Mouse (Mus musculus) stomach, postnatal 0 days (tissue): ENCODE data around the gene Tnni1. TPM values are rescaled to one million over a fixed set of nuclear protein-coding genes. Genes with fewer than 3 reads are reported as not detected.

Experiments used
- ATAC-seq: fragments of 200-750 bp; cut with Nextera tagmentation; 2 replicates; pipeline ENCODE4 v1.8.0; 2017; ENCODE audit not compliant: low FRiP score, low TSS enrichment
- DNase-seq: peaks from one replicate; pipeline ENCODE4 v3.0.0-alpha.2; 2016; ENCODE audit warnings: low spot score
- H3K27ac ChIP-seq: fragments of 300-500 bp; sonication (generic); replicated peaks from 2 replicates; pipeline ENCODE4 v1.5.1; 2014; ENCODE audit warnings: mild to moderate bottlenecking, control low read depth
- H3K27me3 ChIP-seq: fragments of 300-500 bp; sonication (generic); 2 replicates; pipeline ENCODE4 v1.6.1; 2014; ENCODE audit warnings: low read length; ENCODE audit not compliant: control insufficient read depth, insufficient read depth
- H3K36me3 ChIP-seq: fragments of 300-500 bp; sonication (generic); 2 replicates; pipeline ENCODE4 v1.6.1; 2014; ENCODE audit warnings: low read length, mixed read lengths; ENCODE audit not compliant: control insufficient read depth, insufficient read depth
- H3K4me1 ChIP-seq: fragments of 300-500 bp; sonication (generic); replicated peaks from 2 replicates; pipeline ENCODE4 v1.6.1; 2014; ENCODE audit warnings: antibody characterized with exemption; ENCODE audit not compliant: control insufficient read depth, insufficient read depth
- H3K4me2 ChIP-seq: fragments of 300-500 bp; sonication (generic); replicated peaks from 2 replicates; pipeline ENCODE4 v1.6.1; 2014; ENCODE audit warnings: low read depth, mild to moderate bottlenecking, control low read depth, moderate library complexity
- H3K4me3 ChIP-seq: fragments of 300-500 bp; sonication (generic); 2 replicates; pipeline ENCODE4 v1.5.1; 2014; ENCODE audit warnings: low read depth, low read length, control low read depth
- H3K9ac ChIP-seq: fragments of 300-500 bp; sonication (generic); 2 replicates; pipeline ENCODE4 v1.6.1; 2014; ENCODE audit warnings: mild to moderate bottlenecking, low read length, control low read depth, mixed read lengths
- H3K9me3 ChIP-seq: fragments of 300-500 bp; sonication (generic); 2 replicates; pipeline ENCODE4 v1.6.1; 2016; ENCODE audit warnings: low read length; ENCODE audit not compliant: control insufficient read depth
- CTCF ChIP-seq: IDR thresholded peaks from 2 replicates; pipeline ENCODE4 v1.5.1; 2016; ENCODE audit warnings: antibody characterized with exemption, low read depth, mild to moderate bottlenecking, moderate library complexity
- EP300 ChIP-seq: optimal IDR thresholded peaks from 2 replicates; pipeline ENCODE3; 2016; ENCODE audit warnings: antibody characterized with exemption
- WGBS: fragments of 180-500 bp; shearing (Covaris S2); extraction: QIAGEN DNeasy Blood & Tissue Kit; methylation state at CpG from one replicate; pipeline ENCODE4 v1.1.7; 2014; 5-methylcytosine and 5-hydroxymethylcytosine counted together
- polyA plus RNA-seq: library from polyadenylated mRNA; unstranded; fragments of >200 nt; fragmentation: Nextera tagmentation; extraction: Ambion mirVana; gene quantifications from 2 replicates; pipeline ENCODE4 v1.2.1, GENCODE M21; 2015

Tnni1 gene
- polyA plus RNA-seq, 1 experiment from 2014 or later, result 4.2 TPM

DNA sequence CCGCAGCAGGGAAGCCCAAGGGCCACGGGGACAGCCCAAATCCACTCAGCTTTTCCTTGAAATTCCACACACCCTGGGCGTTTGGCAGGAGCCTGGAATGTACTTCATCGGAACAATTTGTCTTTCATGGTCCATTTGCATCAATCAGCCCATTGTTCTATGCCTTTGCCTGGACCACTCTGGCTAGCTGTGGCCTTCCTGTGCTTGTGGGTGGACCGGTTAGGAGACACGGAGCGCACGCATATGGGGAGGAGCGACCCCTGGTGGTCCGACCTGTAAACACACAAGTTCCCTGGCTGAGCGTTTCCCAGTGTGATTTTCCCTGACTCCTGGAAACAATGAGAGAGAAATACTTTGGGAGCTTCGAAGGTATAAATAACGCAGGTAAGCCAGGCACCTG is 2.0 kb downstream of the Tnni1 start:
- no peak overlapping the region for H3K9ac ChIP-seq
- no peaks in the 10 kb centered on the region for H3K9me3 ChIP-seq
- peaks cover 6% of the 10 kb centered on the region for H3K4me1 ChIP-seq
- DNase-seq (peak; percentile 85), ATAC-seq (peak; percentile 55)
- no peak overlapping the region for H3K27ac ChIP-seq
- H3K4me2 ChIP-seq, result no peak overlapping the region
- no peaks in the 10 kb centered on the region for H3K36me3 ChIP-seq
- no peaks in the 10 kb centered on the region for H3K27me3 ChIP-seq
- H3K4me3 ChIP-seq, result no peak overlapping the region
- 16% methylated on average over 13 of the region's 13 CpGs for WGBS
- no peak for TF ChIP-seq EP300
- peak; percentile 97 for TF ChIP-seq CTCF

DNA sequence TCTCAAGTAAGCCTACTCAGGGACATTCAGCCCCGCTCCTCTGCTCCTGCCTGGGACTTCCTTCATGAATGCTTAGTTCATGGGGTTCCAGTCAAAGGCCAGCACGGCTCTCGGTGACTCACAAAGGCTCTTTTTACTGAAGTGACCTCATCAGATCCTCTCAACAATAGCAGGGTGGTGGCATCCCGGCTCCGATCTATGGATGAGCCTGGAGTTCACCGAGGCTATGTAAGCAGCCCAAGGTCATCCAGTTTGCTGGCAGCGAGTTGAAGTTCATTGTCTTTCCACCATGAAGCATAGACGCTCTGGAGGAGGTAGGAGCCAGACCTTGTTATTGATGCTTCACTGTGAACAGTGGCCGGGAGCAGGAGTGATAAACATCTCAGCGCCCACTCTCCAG is 3.6 kb downstream of the Tnni1 start:
- Histone ChIP-seq H3K9me3 (no peaks in the 10 kb centered on the region), H3K4me2 (no peak overlapping the region), H3K36me3 (no peaks in the 10 kb centered on the region), H3K4me3 (no peak overlapping the region), H3K27ac (no peak overlapping the region), H3K9ac (no peak overlapping the region), H3K27me3 (no peaks in the 10 kb centered on the region), H3K4me1 (peaks cover 6% of the 10 kb centered on the region)
- DNase-seq (no peak), ATAC-seq (no peak)
- WGBS, result 60% methylated on average over 10 of the region's 10 CpGs
- TF ChIP-seq EP300, result no peak
- TF ChIP-seq CTCF, result no peak

DNA sequence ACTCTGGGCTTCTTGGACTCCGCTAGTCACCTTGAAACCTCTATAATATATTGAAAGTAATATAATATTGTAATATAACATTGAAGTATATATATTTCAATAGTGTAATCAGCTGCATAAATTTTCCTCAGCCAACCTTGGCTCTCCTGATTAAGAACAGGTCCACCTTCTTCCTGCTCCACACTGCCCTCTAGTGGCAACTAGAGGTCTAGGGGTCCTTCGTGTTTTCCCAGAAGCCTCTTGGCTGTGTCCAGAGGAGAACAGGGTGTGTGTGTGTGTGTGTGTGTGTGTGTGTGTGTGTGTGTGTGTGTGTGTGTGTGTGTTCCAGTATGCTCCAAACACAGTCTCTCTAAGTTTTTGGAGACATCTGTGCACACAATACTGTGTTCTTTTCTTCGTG is 8.6 kb downstream of the Tnni1 start:
- Histone ChIP-seq H3K4me2 (no peak overlapping the region), H3K36me3 (no peaks in the 10 kb centered on the region), H3K4me3 (no peak overlapping the region), H3K27ac (no peak overlapping the region), H3K4me1 (0 out of 2 replicates have a peak, but pooled peaks cover 2% of the 10 kb centered on the region), H3K27me3 (no peaks in the 10 kb centered on the region), H3K9me3 (no peaks in the 10 kb centered on the region), H3K9ac (no peak overlapping the region)
- TF ChIP-seq CTCF (peak; percentile 90), EP300 (no peak)
- ATAC-seq, result peak; percentile 59
- WGBS, result 40% methylated on average over 3 of the region's 3 CpGs
- DNase-seq, result peak; percentile 88

DNA sequence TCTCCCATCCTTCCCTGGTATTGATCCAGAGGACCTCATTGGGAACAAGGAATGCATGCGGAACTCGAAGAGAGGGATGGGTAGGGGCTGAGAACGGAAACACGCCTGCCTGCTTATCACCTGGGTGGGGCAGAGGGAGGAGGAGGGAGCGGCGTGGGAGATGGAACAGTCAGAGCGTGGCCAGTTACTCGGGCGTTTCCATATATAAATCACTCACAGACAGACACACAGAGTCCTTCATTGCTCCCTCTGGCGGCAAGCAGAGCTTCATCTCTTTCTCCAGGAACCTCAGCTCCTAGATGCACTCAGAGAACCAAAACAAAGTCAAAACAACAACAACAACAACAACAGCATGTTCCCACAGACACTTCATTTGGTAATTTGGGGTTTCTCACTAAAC is 9.5 kb downstream of the Tnni1 start:
- Histone ChIP-seq H3K27me3 (no peaks in the 10 kb centered on the region), H3K9me3 (no peaks in the 10 kb centered on the region), H3K4me1 (peaks cover 5% of the 10 kb centered on the region; the same call in 1 of the 2 replicates), H3K4me3 (no peak overlapping the region), H3K9ac (no peak overlapping the region), H3K4me2 (no peak overlapping the region), H3K36me3 (no peaks in the 10 kb centered on the region), H3K27ac (no peak overlapping the region)
- 5% methylated on average over 10 of the region's 10 CpGs for WGBS
- ATAC-seq (peak; percentile 42), DNase-seq (peak; percentile 71)
- peak; percentile 71 for TF ChIP-seq CTCF
- TF ChIP-seq EP300, result no peak

DNA sequence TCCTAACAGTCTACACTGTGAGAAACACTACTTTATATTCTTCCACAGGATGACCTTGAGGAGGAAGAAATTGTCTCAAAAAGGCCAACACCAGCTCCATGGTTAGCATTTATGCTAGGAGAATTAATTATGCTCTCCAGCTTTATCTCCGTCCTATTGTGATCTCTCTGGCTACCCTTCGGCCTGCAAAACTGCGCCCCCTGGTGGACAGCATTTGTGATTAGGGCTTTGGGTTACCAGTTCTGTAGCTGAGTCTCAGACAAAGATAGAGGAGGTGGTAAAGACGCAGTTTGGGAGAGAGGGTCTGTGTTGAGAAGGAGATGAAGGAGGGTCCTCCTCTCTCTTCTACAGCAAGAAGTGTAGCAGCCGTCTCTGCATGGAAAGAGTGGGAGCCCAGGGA is 10.6 kb downstream of the Tnni1 start:
- H3K9ac ChIP-seq, result no peak overlapping the region
- no peak overlapping the region for H3K4me3 ChIP-seq
- H3K27ac ChIP-seq, result no peak overlapping the region
- no peak overlapping the region for H3K4me2 ChIP-seq
- DNase-seq (peak; percentile 81), ATAC-seq (no peak)
- H3K27me3 ChIP-seq, result no peaks in the 10 kb centered on the region
- H3K9me3 ChIP-seq, result no peaks in the 10 kb centered on the region
- H3K4me1 ChIP-seq, result peaks cover 11% of the 10 kb centered on the region
- TF ChIP-seq CTCF, result peak; percentile 94
- no peak for TF ChIP-seq EP300
- H3K36me3 ChIP-seq, result no peaks in the 10 kb centered on the region
- 13% methylated on average over 5 of the region's 5 CpGs for WGBS

DNA sequence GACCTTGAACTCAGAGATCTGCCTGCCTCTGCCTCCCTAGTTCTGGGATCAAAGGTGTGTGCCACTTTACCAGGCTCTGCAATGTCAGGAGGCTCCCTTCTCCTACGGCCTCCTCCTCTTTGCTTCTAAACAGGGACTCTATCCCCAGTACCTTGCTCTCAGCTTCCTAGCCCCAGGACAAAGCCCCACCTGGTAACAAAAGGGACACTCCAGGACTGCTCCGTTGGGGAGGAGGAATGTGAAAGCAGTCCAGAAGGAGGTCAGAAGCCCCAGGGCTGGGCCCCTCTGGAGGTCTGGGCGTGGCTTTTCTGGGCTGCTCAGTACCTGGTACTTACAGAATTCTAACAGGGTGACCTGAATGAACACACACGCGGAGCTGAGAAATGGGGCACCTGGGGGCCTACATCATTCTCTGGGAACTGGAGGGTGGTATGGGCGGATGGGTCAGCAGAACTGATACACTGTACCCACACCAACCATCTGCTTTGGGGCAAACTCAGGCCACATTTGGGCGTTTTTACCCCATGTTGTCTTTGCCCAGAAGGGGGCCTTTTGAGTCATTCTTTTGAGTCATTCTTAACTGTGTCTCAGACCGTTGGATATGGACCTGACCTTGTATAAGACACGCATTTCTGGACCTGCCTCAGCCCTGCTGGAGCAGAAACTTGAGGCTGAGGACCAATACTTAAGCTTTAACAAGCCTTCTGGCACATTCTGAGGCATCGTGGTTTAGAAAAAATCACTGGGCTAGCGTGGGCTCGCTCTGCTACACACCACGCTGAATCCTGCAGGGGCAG is 13.1 kb downstream of the Tnni1 start:
- 66% methylated on average over 13 of the region's 13 CpGs for WGBS
- no peak overlapping the region for H3K4me2 ChIP-seq
- no peaks in the 10 kb centered on the region for H3K27me3 ChIP-seq
- peaks cover 12% of the 10 kb centered on the region for H3K4me1 ChIP-seq
- no peaks in the 10 kb centered on the region for H3K36me3 ChIP-seq
- H3K4me3 ChIP-seq, result no peak overlapping the region
- H3K9ac ChIP-seq, result no peak overlapping the region
- TF ChIP-seq CTCF, result 0 out of 2 replicates have a peak, but pooled peaks have one; percentile 10
- TF ChIP-seq EP300, result no peak
- ATAC-seq (no peak), DNase-seq (no peak)
- H3K9me3 ChIP-seq, result no peaks in the 10 kb centered on the region
- peak overlapping the region; percentile 95 for H3K27ac ChIP-seq
